ENCODE assay signal across 8 mouse cellular contexts in genomic region chr8:71464513-71465500, GRCm38 (mm10). TPM values are rescaled to one million over a fixed set of nuclear protein-coding genes. Genes with fewer than 3 reads are reported as not detected.
A peak's percentile ranks its signal among the peaks of the same experiment; 100 is the strongest.
DNase-seq lines count a peak whose midpoint lies in the region; ATAC-seq and TF ChIP-seq lines count a peak whose summit lies in the region.

Gene Mrpl34, plus strand, starts transcription at chr8:71464959.

- peak; percentile 24; the same call in 1 of the 2 replicates for TF ChIP-seq POLR2A in brain, embryonic 14.5 days (IDR thresholded peaks at IDR 0.05; ENCODE audit: borderline replicate concordance, extremely low read depth, insufficient read depth, insufficient read length, poor library complexity, severe bottlenecking)
- TF ChIP-seq POLR2A in liver, adult 2 months (IDR thresholded peaks at IDR 0.05; ENCODE audit: extremely low read depth, insufficient read depth, low read length) = peak; percentile 77
- peak; percentile 62 for TF ChIP-seq POLR2A in myocyte (IDR thresholded peaks at IDR 0.05; ENCODE audit: insufficient read length, low read depth)

- H3K4me3 ChIP-seq in C2C12 (ENCODE audit: insufficient read depth, poor library complexity, severe bottlenecking) (peak within 1 kb of the TSS; percentile 59), myocyte (peak within 1 kb of the TSS; percentile 45)
- H3K4me3 ChIP-seq in erythroblast, embryonic 14.5 days (replicated peaks) = peak within 1 kb of the TSS; percentile 81
- peak within 1 kb of the TSS; percentile 83 for H3K4me3 ChIP-seq in heart, embryonic 11.5 days (ENCODE audit: low read depth, low read length)
- H3K4me3 ChIP-seq in kidney, embryonic 16.5 days (ENCODE audit: low read length) = peak within 1 kb of the TSS; percentile 82
- peak within 1 kb of the TSS; percentile 79 for H3K4me3 ChIP-seq in liver, adult 2 months (ENCODE audit: insufficient read depth, low read depth, low read length)

- H3K79me2 ChIP-seq in C2C12 (ENCODE audit: control insufficient read depth, insufficient read depth) = peaks cover 41% of the 10 kb centered on the region
- H3K79me2 ChIP-seq in liver, adult 2 months (ENCODE audit: control insufficient read depth, insufficient read depth, low read length) = peaks cover 8% of the 10 kb centered on the region; the same call in 1 of the 2 replicates
- H3K79me2 ChIP-seq in myocyte (ENCODE audit: control insufficient read depth, insufficient read depth) = peaks cover 13% of the 10 kb centered on the region

- H3K36me3 ChIP-seq in C2C12 (ENCODE audit: control insufficient read depth, insufficient read depth) (peaks cover 14% of the 10 kb centered on the region), myocyte (ENCODE audit: control insufficient read depth, insufficient read depth) (no peaks in the 10 kb centered on the region)
- peaks cover 33% of the 10 kb centered on the region for H3K36me3 ChIP-seq in erythroblast, embryonic 14.5 days (ENCODE audit: control insufficient read depth)
- H3K36me3 ChIP-seq in heart, embryonic 11.5 days (ENCODE audit: control insufficient read depth, insufficient read depth, low read length) = peaks cover 7% of the 10 kb centered on the region
- peaks cover 7% of the 10 kb centered on the region; the same call in 1 of the 2 replicates for H3K36me3 ChIP-seq in kidney, embryonic 16.5 days (ENCODE audit: insufficient read depth, low read length)
- no peaks in the 10 kb centered on the region for H3K36me3 ChIP-seq in liver, adult 2 months (ENCODE audit: control insufficient read depth, insufficient read depth, low read length)
- no peaks in the 10 kb centered on the region; the same call in 1 of the 2 replicates for H3K36me3 ChIP-seq in splenic B cell, adult 2 months (ENCODE audit: control insufficient read depth, insufficient read depth, low read length, poor library complexity, severe bottlenecking)

- H3K27me3 ChIP-seq in C2C12 (ENCODE audit: control insufficient read depth, insufficient read depth, insufficient read length) (no peaks in the 10 kb centered on the region), myocyte (ENCODE audit: control insufficient read depth, insufficient read depth, insufficient read length) (no peaks in the 10 kb centered on the region)
- no peaks in the 10 kb centered on the region for H3K27me3 ChIP-seq in erythroblast, embryonic 14.5 days (ENCODE audit: control insufficient read depth)
- peaks cover 17% of the 10 kb centered on the region for H3K27me3 ChIP-seq in heart, embryonic 11.5 days (ENCODE audit: control insufficient read depth, insufficient read depth, low read length)
- no peaks in the 10 kb centered on the region for H3K27me3 ChIP-seq in kidney, embryonic 16.5 days (ENCODE audit: insufficient read depth, low read length)
- H3K27me3 ChIP-seq in liver, adult 2 months (ENCODE audit: control insufficient read depth, insufficient read depth, low read length) = no peaks in the 10 kb centered on the region
- no peaks in the 10 kb centered on the region for H3K27me3 ChIP-seq in splenic B cell, adult 2 months (ENCODE audit: control insufficient read depth, insufficient read depth, low read length, poor library complexity, severe bottlenecking)

- H3K4me1 ChIP-seq in erythroblast, embryonic 14.5 days (ENCODE audit: control insufficient read depth) = peaks cover 62% of the 10 kb centered on the region
- H3K4me1 ChIP-seq in heart, embryonic 11.5 days (ENCODE audit: control insufficient read depth, insufficient read depth, low read length) = peaks cover 17% of the 10 kb centered on the region
- peaks cover 28% of the 10 kb centered on the region for H3K4me1 ChIP-seq in kidney, embryonic 16.5 days (ENCODE audit: insufficient read depth, low read length)
- peaks cover 17% of the 10 kb centered on the region for H3K4me1 ChIP-seq in liver, adult 2 months (ENCODE audit: control insufficient read depth, insufficient read depth, low read length)

- H3K9ac ChIP-seq in heart, embryonic 11.5 days (ENCODE audit: low read depth, low read length) = peak within 1 kb of the TSS; percentile 81
- peak within 1 kb of the TSS; percentile 69 for H3K9ac ChIP-seq in kidney, embryonic 16.5 days (replicated peaks; ENCODE audit: low read length)
- peak within 1 kb of the TSS; percentile 83 for H3K9ac ChIP-seq in liver, adult 2 months (ENCODE audit: low read depth, low read length)

- peak; percentile 100 for DNase-seq in brain, embryonic 14.5 days (ENCODE audit: low read depth)
- DNase-seq in liver, adult 2 months (ENCODE audit: extremely low read depth, low read depth, low spot score) = peak; percentile 100
- peak; percentile 100 for DNase-seq in splenic B cell, adult 2 months (ENCODE audit: low read depth, low spot score)

- peak within 1 kb of the TSS; percentile 80 for H3K27ac ChIP-seq in heart, embryonic 11.5 days (ENCODE audit: low read depth, low read length)
- H3K27ac ChIP-seq in kidney, embryonic 16.5 days (ENCODE audit: low read length) = peak within 1 kb of the TSS; percentile 89
- peak within 1 kb of the TSS; percentile 92 for H3K27ac ChIP-seq in liver, adult 2 months (replicated peaks; ENCODE audit: insufficient read depth, low read depth, low read length)

- H3K79me3 ChIP-seq in C2C12 (ENCODE audit: low read depth) = peaks cover 10% of the 10 kb centered on the region

- WGBS in heart, embryonic 11.5 days (ENCODE audit: insufficient replicate concordance) = under 1% methylated on average over 59 of the region's 59 CpGs
- WGBS in kidney, embryonic 16.5 days = under 1% methylated on average over 59 of the region's 59 CpGs
- WGBS in liver, adult 2 months = 1% methylated on average over 59 of the region's 59 CpGs

- peak within 1 kb of the TSS; percentile 71 for H3ac ChIP-seq in C2C12 (ENCODE audit: control insufficient read depth, insufficient read length, low read depth)
- H3ac ChIP-seq in myocyte (ENCODE audit: control insufficient read depth, insufficient read length) = peak within 1 kb of the TSS; percentile 49

- ATAC-seq in heart, embryonic 11.5 days (replicated peaks; ENCODE audit: insufficient number of reproducible peaks, low FRiP score, low TSS enrichment) = peak; percentile 80
- peak; percentile 76 for ATAC-seq in kidney, embryonic 16.5 days (ENCODE audit: low FRiP score, low TSS enrichment)

- peak; percentile 78 for TF ChIP-seq CTCF in C2C12 (IDR thresholded peaks at IDR 0.05; ENCODE audit: control insufficient read depth, insufficient read depth, insufficient read length)
- peak; percentile 90 for TF ChIP-seq CTCF in brain, embryonic 14.5 days (IDR thresholded peaks at IDR 0.05; ENCODE audit: borderline replicate concordance, extremely low read depth, insufficient read depth, insufficient read length)
- TF ChIP-seq CTCF in liver, adult 2 months (IDR thresholded peaks at IDR 0.05; ENCODE audit: low read depth, low read length) = peak; percentile 78

- H3K9me3 ChIP-seq in erythroblast, embryonic 14.5 days (ENCODE audit: control insufficient read depth, low read length) = peaks cover 8% of the 10 kb centered on the region
- H3K9me3 ChIP-seq in heart, embryonic 11.5 days (replicated peaks; ENCODE audit: control insufficient read depth, low read length) = no peaks in the 10 kb centered on the region
- no peaks in the 10 kb centered on the region for H3K9me3 ChIP-seq in kidney, embryonic 16.5 days (ENCODE audit: low read length)

- H3K4me2 ChIP-seq in heart, embryonic 11.5 days = peak within 1 kb of the TSS; percentile 90
- peak within 1 kb of the TSS; percentile 83 for H3K4me2 ChIP-seq in kidney, embryonic 16.5 days (replicated peaks; ENCODE audit: low read depth, low read length)
- peak within 1 kb of the TSS; percentile 98 for H3K4me2 ChIP-seq in myocyte (ENCODE audit: low read depth)

TF ChIP-seq in C2C12, 6 proteins besides CTCF, POLR2A, EP300 and RAD21:
- no peak for TF ChIP-seq CEBPB (IDR thresholded peaks at IDR 0.05; ENCODE audit: low read depth)
- TF ChIP-seq MYOG (IDR thresholded peaks at IDR 0.05; ENCODE audit: control insufficient read depth, extremely low read depth, insufficient read length) = no peak
- no peak for TF ChIP-seq MYOD1 (IDR thresholded peaks at IDR 0.05; ENCODE audit: control insufficient read depth, insufficient read length, low read depth)
- TF ChIP-seq FOSL1 (IDR thresholded peaks at IDR 0.05; ENCODE audit: insufficient read depth, low read length, poor library complexity, severe bottlenecking) = no peak
- peak; percentile 18 for TF ChIP-seq USF1 (IDR thresholded peaks at IDR 0.05; ENCODE audit: low read depth)
- peak; percentile 27 for TF ChIP-seq MAX (IDR thresholded peaks at IDR 0.05)

TF ChIP-seq in myocyte, 11 proteins besides CTCF, POLR2A, EP300 and RAD21:
- TF ChIP-seq E2F4 (IDR thresholded peaks at IDR 0.05; ENCODE audit: insufficient read depth) (no peak), CEBPB (IDR thresholded peaks at IDR 0.05; ENCODE audit: insufficient read depth, poor library complexity, severe bottlenecking) (no peak), SRF (IDR thresholded peaks at IDR 0.05; ENCODE audit: control insufficient read depth, insufficient read length, low read depth) (peak; percentile 73), MYOG (IDR thresholded peaks at IDR 0.05; ENCODE audit: control insufficient read depth in 1 of 3, insufficient read depth in 1 of 3, insufficient read length in 2 of 3, low read depth in 2 of 3) (peak; percentile 28 to 75 (median 57)), TCF12 (IDR thresholded peaks at IDR 0.05; ENCODE audit: insufficient read depth, poor library complexity, severe bottlenecking) (peak; percentile 0), USF1 (IDR thresholded peaks at IDR 0.05; ENCODE audit: low read depth) (no peak), POLR2AphosphoS2 (IDR thresholded peaks at IDR 0.05; ENCODE audit: insufficient read length, low read depth) (peak; percentile 30), MYOD1 (IDR thresholded peaks at IDR 0.05; ENCODE audit: control insufficient read depth in 1 of 3, insufficient read length in 2 of 3, low read depth in 2 of 3) (peak in 2 of 3 experiments; percentile 40 to 77), MAX (IDR thresholded peaks at IDR 0.05; ENCODE audit: low read depth) (no peak), TCF3 (IDR thresholded peaks at IDR 0.05; ENCODE audit: insufficient read length, low read depth) (peak; percentile 18), REST (IDR thresholded peaks at IDR 0.05; ENCODE audit: insufficient read depth, insufficient read length) (no peak)

RNA-seq across cellular contexts. Expression of gene Mrpl34, which starts in this region (rescaled TPM):
- 121 TPM for polyA plus RNA-seq in C2C12 (2012; fragmentation: generic; extraction: Trizol)
- polyA plus RNA-seq in brain, embryonic 14.5 days (2012; rRNA removed) = 94.8 and 124 TPM in 2 replicates
- 18.9 and 20.4 TPM in 2 replicates for polyA plus RNA-seq in erythroblast, embryonic 14.5 days (2012)
- 163 and 169 TPM in 2 replicates for polyA plus RNA-seq in heart, embryonic 11.5 days (2014; fragmentation: Nextera tagmentation; extraction: Ambion mirVana)
- 170 and 178 TPM in 2 replicates for polyA plus RNA-seq in kidney, embryonic 16.5 days (2015; fragmentation: Nextera tagmentation; extraction: Ambion mirVana)
- total RNA-seq in liver, adult 2 months (2014; rRNA removed) = 35.1 and 48.2 TPM in 2 replicates
- 104 and 123 TPM in 2 replicates for polyA plus RNA-seq in liver, adult 2 months (2012; rRNA removed)
- 79.0 TPM for polyA plus RNA-seq in myocyte (2012; fragmentation: generic; extraction: Trizol)

Comparison
In these comparisons a context has a peak if more than half of its experiments do, and no peak if none do; other contexts are left out.
1. Peak in every context shown above with its lines: DNase-seq, ATAC-seq, H3K4me3 ChIP-seq and H3K27ac ChIP-seq.
2. POLR2A ChIP-seq: peak in every context shown above with its lines; median percentile 77 in liver, adult 2 months; 62 in myocyte; 24 in brain, embryonic 14.5 days.